ENCODE assay signal across 15 mouse cellular contexts in genomic region chr7:117652637-117653036, GRCm38 (mm10).
"Had no signal": no experiment of that assay in that cellular context is flagged by ENCODE, and none has a peak within 500 bp of the region (broad histone marks: within the 10 kb centered on the region; RNA-seq: fewer than 3 reads in every experiment).

No protein-coding gene starts in this region.

- H3K4me2 ChIP-seq: lung, embryonic 14.5 days; midbrain, embryonic 11.5 days; midbrain, embryonic 13.5 days; midbrain, embryonic 15.5 days; neural tube, embryonic 12.5 days; stomach, embryonic 15.5 days had no signal

- H3K4me1 ChIP-seq: midbrain, embryonic 13.5 days; midbrain, embryonic 15.5 days; neural tube, embryonic 12.5 days; stomach, embryonic 15.5 days had no signal

- H3K27ac ChIP-seq: liver, embryonic 14.5 days; midbrain, embryonic 13.5 days; midbrain, embryonic 15.5 days; neural tube, embryonic 12.5 days; stomach, embryonic 15.5 days; stomach, postnatal 0 days had no signal

- H3K9me3 ChIP-seq: midbrain, embryonic 13.5 days; midbrain, embryonic 15.5 days; neural tube, embryonic 12.5 days; stomach, embryonic 15.5 days had no signal

- H3K9ac ChIP-seq: liver, embryonic 14.5 days; lung, embryonic 14.5 days; midbrain, embryonic 13.5 days; midbrain, embryonic 15.5 days; neural tube, embryonic 12.5 days; stomach, embryonic 15.5 days had no signal

- ATAC-seq: midbrain, embryonic 13.5 days; midbrain, embryonic 15.5 days had no signal

- H3K4me3 ChIP-seq: midbrain, embryonic 13.5 days; midbrain, embryonic 15.5 days; neural tube, embryonic 12.5 days; stomach, embryonic 15.5 days had no signal

- DNase-seq: lung, adult 18-20 months; lung, embryonic 14.5 days; lung, postnatal 10 days; lung, postnatal 4 days; right cerebral cortex, postnatal 14 days; thymus, adult 2 months; thymus, postnatal 25 days; thymus, postnatal 4 days had no signal

- H3K36me3 ChIP-seq: neural tube, embryonic 12.5 days; stomach, embryonic 15.5 days had no signal

- H3K27me3 ChIP-seq: midbrain, embryonic 13.5 days; midbrain, embryonic 15.5 days; stomach, embryonic 15.5 days had no signal
